Mouse (Mus musculus): ENCODE results near the gene BC024063.
"Not testable (repeated sequence)": the region's sequence is repeated elsewhere in the genome, so short reads cannot be mapped to it uniquely, and the experiment has no call there.

BC024063 gene

DNA sequence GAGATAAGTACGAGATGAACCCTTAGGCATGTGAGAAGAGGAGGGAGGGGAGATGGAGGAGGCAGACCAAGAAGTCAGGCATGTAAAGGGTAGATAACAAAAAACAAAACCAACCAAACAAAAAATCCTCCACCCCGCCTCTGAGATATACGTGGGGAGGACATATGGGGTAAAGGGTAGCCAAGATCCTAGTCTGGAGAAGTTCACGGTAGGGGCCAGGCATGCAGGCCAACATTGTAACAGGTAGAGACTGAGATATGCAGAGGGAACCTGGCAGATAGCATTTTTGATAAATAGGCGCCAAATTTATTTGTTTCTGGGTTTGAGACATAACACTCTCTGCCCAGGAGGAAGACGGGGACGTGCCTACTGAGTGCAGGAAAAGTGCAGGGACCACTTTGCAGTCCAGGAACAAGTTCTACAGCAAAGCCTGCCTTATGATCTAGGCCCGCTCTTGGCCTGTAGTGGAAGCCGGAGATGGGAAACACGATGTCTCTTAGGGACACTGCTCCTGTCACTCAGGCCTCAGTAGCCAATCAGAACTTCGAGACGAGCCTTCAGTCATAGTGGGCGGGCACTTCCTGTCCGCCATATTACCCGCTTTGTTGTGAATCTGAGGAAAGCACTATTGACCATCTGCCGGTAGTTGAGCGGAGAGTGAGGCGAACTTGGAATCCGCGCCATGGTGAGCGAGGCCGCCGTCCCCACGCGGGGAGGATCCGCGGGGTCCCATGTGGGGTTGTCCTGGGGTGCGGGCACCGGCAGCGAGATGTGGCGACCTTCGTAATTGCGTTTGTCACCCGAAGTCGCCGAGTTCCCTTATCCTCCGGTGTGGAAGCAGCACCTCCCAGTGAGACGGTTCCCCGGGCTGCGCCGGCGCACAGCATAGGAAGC is at the start of gene BC024063:
BC024063 (plus strand) TSS at position 626 of the 894 bp plus-strand sequence.
- DNase-seq (ENCODE audit: low read depth) = peak; percentile 73

GRCm38 (mm10) chr10:82042191-82042590 is 41.0 kb upstream of the BC024063 start:
- DNase-seq (ENCODE audit: low read depth) = no peak

GRCm38 (mm10) chr10:82046603-82047002 is 36.5 kb upstream of the BC024063 start:
- DNase-seq (ENCODE audit: low read depth) = no peak

- DNase-seq (ENCODE audit: low read depth) = peak; percentile 81
Observed at GRCm38 (mm10) chr10:82047597-82048459, 35.3 kb upstream of the BC024063 start, which contains the start of gene Zfp873. Gene Zfp873 (plus strand): TSS chr10:82048123.

DNA sequence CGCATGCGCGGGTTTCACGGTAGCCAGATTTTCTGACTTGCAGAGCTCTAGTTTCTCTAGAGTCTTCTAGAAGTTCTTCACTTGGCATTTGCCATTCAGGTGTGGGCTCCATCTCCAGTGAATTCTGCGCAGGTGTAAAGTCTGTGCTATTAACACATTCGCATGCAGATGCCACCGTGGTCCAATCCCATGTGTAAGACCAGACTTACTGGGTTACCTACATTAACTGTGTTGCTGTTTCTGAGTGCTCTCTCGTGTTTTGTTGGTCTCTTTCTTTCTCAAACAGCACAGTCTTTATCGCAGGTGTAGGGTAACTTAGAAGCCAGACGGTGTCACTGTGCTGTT is 34.7 kb upstream of the BC024063 start:
- DNase-seq (ENCODE audit: low read depth) = not testable (repeated sequence)

GRCm38 (mm10) chr10:82083622-82083971 is 444 bp downstream of the BC024063 start:
- not testable (repeated sequence) for DNase-seq (ENCODE audit: low read depth)

DNA sequence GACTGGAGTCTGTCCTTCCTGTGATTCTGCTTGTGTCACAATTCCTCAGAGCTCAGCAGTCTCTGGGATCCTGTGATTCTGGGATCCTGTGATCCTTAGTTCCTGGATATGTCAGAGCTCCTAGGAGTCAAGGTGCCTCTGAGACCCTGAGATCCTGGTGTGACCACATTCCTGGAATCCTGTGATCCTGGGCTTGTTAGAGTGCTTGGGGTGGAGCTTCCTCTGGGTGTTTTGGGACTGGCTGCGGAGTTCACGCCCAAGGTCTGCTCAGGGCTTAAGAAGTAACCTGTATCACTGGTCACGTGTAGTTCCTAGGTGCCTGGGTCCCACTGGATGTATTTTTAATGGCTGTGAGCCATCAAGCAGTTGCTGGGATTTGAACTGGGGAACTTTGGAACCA is 34.1 kb downstream of the BC024063 start:
- no peak for DNase-seq (ENCODE audit: low read depth)

GRCm38 (mm10) chr10:82127850-82128401 is 44.8 kb downstream of the BC024063 start, which contains the start of gene AU041133:
Gene AU041133 (plus strand): TSS chr10:82128013.
- peak; percentile 71 for DNase-seq (ENCODE audit: low read depth)

DNA sequence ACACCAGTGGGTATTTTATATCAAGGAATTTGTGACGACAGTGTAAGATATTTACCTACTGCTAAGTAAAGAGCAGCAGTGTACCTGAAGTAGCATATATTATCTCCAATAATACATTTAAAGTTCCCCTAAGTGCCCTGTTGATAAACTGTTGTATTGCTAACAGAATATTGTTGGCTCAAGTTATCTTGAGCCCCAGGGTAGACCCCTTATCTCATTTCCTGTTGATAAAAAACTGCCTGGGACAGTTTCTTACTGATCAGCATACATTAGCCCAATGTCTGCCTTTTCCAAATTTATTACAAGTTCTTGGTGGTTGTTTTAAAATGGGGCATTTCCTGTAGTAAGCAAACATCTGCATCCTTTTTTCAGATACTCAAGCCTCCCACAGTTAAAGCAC is 62.1 kb downstream of the BC024063 start:
- no peak for DNase-seq (ENCODE audit: low read depth)

- DNase-seq (ENCODE audit: low read depth) = no peak
Observed at GRCm38 (mm10) chr10:82147571-82147970, 64.4 kb downstream of the BC024063 start.
